Mouse (Mus musculus) layer of hippocampus, adult 9-10 months (tissue): ENCODE data around the gene Ap3d1.
A peak's percentile ranks its signal among the peaks of the same experiment; 100 is the strongest.

Experiments
- DNase-seq: peaks from one replicate; pipeline ENCODE4 v3.0.0; 2022; ENCODE audit warnings: low spot score

The Ap3d1 gene

GRCm38 (mm10) chr10:80682003-80682402 lies 60.1 kb downstream of the Ap3d1 start:
- DNase-seq = no peak

- DNase-seq = no peak
Measured at GRCm38 (mm10) chr10:80680260-80680696, 61.8 kb downstream of the Ap3d1 start.

GRCm38 (mm10) chr10:80679556-80680259 lies 62.4 kb downstream of the Ap3d1 start:
- DNase-seq = no peak

GRCm38 (mm10) chr10:80678601-80679377 lies 63.3 kb downstream of the Ap3d1 start:
- DNase-seq = no peak

- DNase-seq = peak; percentile 79
Measured at GRCm38 (mm10) chr10:80677942-80678436, 64.1 kb downstream of the Ap3d1 start, which contains the start of gene Mknk2. Gene Mknk2, minus strand, starts transcription at chr10:80678112.

- DNase-seq = no peak
Measured at GRCm38 (mm10) chr10:80677128-80677875, 64.8 kb downstream of the Ap3d1 start.

- DNase-seq = peak; percentile 97
Measured at GRCm38 (mm10) chr10:80676198-80676928, 65.7 kb downstream of the Ap3d1 start.

- DNase-seq = no peak
Measured at GRCm38 (mm10) chr10:80675405-80676197, 66.5 kb downstream of the Ap3d1 start.

GRCm38 (mm10) chr10:80674851-80675404 lies 67.1 kb downstream of the Ap3d1 start:
- no peak for DNase-seq

- no peak for DNase-seq
Measured at GRCm38 (mm10) chr10:80674161-80674711, 67.8 kb downstream of the Ap3d1 start.

GRCm38 (mm10) chr10:80673690-80674089 lies 68.4 kb downstream of the Ap3d1 start:
- DNase-seq = no peak

- DNase-seq = no peak
Measured at GRCm38 (mm10) chr10:80671936-80672690, 70.0 kb downstream of the Ap3d1 start.

GRCm38 (mm10) chr10:80671251-80671650 lies 70.8 kb downstream of the Ap3d1 start:
- DNase-seq = no peak

- no peak for DNase-seq
Measured at GRCm38 (mm10) chr10:80670531-80670930, 71.5 kb downstream of the Ap3d1 start.

- DNase-seq = no peak
Measured at GRCm38 (mm10) chr10:80669737-80670485, 72.2 kb downstream of the Ap3d1 start.

- DNase-seq = no peak
Measured at GRCm38 (mm10) chr10:80669018-80669417, 73.0 kb downstream of the Ap3d1 start.

- no peak for DNase-seq
Measured at GRCm38 (mm10) chr10:80668614-80669013, 73.5 kb downstream of the Ap3d1 start.

GRCm38 (mm10) chr10:80666837-80667412 lies 75.1 kb downstream of the Ap3d1 start:
- no peak for DNase-seq
